In the genomic region with DNA sequence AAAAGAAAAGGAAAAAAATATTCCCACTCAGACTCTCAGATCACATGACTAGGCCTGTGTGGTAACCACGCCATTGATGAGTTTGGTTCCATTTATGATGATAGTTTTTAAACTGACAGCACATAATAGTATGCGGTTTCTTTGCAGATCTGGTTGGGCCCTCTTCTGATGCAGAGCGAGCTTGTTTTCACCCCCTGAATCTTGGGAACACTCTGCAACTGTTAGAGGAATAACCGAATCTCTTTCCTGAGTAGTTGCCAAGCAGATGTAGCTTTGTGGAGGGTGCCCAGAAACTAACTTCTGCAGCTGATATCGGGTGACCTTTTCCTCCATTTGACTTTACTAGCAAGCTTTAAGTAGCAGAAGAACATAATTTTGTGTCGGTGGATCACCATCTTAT, we compare ENCODE assay signal across 14 mouse cellular contexts. TPM values are rescaled to one million over a fixed set of nuclear protein-coding genes. Genes with fewer than 3 reads are reported as not detected.
"Had no signal": no experiment of that assay in that cellular context is flagged by ENCODE, and none has a peak within 500 bp of the region (broad histone marks: within the 10 kb centered on the region; RNA-seq: fewer than 3 reads in every experiment).

No protein-coding gene starts in this region.

- DNase-seq: kidney, postnatal 10 days; kidney, postnatal 4 days; lung, adult 2 months; right cerebral cortex, postnatal 14 days; thymus, postnatal 36 days had no signal

- H3K36me3 ChIP-seq: limb, embryonic 10.5 days; liver, embryonic 15.5 days; midbrain, embryonic 12.5 days; neural tube, embryonic 13.5 days had no signal

- H3K9ac ChIP-seq: liver, embryonic 15.5 days; midbrain, embryonic 12.5 days; neural tube, embryonic 13.5 days had no signal

- ATAC-seq: midbrain, embryonic 16.5 days had no signal

- H3K4me1 ChIP-seq: liver, embryonic 15.5 days had no signal

- H3K27ac ChIP-seq: left cerebral cortex, adult 2 months; limb, embryonic 10.5 days; liver, embryonic 15.5 days; midbrain, embryonic 12.5 days had no signal

- H3K27me3 ChIP-seq: liver, embryonic 15.5 days; neural tube, embryonic 13.5 days had no signal

- H3K9me3 ChIP-seq: limb, embryonic 10.5 days; liver, embryonic 15.5 days; midbrain, embryonic 12.5 days; neural tube, embryonic 13.5 days had no signal

- H3K4me3 ChIP-seq: left cerebral cortex, adult 2 months; limb, embryonic 10.5 days; liver, embryonic 15.5 days; midbrain, embryonic 12.5 days; neural tube, embryonic 13.5 days had no signal

- H3K4me2 ChIP-seq: liver, embryonic 11.5 days; liver, embryonic 15.5 days; midbrain, embryonic 12.5 days; neural tube, embryonic 13.5 days had no signal

RNA-seq across cellular contexts. Expression of a gene that starts 45.6 kb away (rescaled TPM):
- total RNA-seq: megakaryocyte-erythroid progenitor cell, adult 5-6 weeks had no signal
- polyA plus RNA-seq: small intestine, adult 2 months had no signal
